Mouse (Mus musculus) inflammation-experienced regulatory T-cells, adult 6 months (primary cell): ENCODE measurements at regions not wholly inside any gene's neighbourhood (a gene's known extent, or its start where the extent isn't known, plus 50 kb on each side); places are given as distances from the start of the nearest gene placed in this dataset.

Experiments used
- ATAC-seq: one replicate; pipeline ENCODE4 v1.8.0; 2017

DNA sequence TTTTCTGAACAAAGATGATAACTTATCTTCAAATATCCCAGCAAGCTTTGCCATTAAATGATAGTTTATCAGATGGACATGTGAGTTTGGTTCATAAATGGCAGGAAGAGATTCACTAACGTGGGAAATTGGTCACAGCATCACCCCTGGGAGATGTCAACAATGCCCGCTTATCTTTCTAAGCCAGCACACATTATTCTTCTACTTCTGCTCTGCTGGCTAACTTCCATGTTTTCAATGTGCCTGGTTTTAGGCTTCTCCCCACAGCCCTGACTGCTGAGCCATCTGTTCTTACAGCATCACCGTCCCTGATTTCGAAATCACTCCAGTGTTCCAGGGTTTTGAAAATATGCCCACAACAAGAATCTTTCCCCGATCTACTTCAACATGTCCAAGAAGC is 2175.4 kb downstream of the 9330182O14Rik start:
- no peak for ATAC-seq

DNA sequence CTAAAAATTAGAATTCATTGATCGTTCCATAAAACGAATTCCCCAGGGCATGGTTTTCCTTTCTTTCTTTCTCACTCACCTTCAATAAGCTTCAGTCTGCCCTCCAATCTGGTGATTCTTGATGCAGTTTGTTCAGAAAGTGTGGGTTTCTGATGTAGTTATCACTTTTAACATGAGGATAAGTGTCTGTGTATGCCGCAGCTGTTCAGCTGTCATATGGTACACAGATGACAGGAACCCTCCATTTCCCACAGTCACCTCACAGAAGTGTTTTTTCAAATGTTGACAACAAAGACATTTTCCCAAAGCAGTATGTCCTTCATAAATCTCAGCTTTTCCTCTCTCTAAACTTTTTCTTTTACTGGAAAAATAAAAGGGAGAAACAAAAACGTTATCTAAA is 2177.0 kb downstream of the 9330182O14Rik start:
- no peak for ATAC-seq

DNA sequence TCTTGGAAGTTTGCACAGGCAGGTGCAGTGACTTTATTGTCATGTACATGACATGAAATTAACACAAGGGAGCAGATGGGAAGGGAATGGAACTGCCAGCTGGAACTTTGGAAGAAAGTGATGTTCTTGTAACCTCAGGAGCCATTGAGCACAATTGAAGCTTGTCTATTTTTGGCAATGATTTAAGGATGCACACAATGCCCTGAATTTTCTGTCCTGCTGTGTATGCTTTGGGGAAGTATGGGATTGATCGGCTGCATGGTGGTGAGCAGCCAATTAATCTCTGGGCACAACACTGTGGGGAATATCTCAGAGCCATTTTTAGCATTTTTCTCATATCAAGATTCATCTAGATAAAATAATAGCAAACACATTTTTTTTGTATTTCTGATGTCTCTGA is 2186.2 kb downstream of the 9330182O14Rik start:
- ATAC-seq: no peak

- no peak for ATAC-seq
These were observed 2188.8 kb downstream of the 9330182O14Rik start for GRCm38 (mm10) chr15:42322940-42323339.

DNA sequence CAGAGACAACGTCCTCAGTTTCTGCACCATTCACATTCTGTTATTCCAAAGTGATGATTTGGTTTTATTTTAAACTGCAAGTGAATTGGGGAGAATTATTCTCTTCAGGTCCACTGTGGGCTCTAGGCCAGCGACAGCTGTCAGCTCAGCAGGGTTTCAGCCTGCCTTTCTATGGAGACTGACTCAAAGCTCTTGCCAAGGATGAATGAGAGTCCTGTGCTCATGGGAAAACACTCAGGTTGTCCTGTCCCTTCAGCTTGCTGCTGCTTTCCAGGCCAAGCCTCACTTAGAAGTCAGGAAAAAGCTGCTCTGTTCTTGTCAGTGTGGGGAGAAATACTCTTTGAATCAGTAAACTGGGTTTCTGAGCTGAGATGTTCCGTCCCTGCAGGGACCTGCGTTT is 2191.1 kb downstream of the 9330182O14Rik start:
- no peak for ATAC-seq

- ATAC-seq: no peak
These were observed 2194.4 kb downstream of the 9330182O14Rik start for GRCm38 (mm10) chr15:42328535-42328934.

GRCm38 (mm10) chr15:42329742-42330141 is 2195.6 kb downstream of the 9330182O14Rik start:
- ATAC-seq: no peak

DNA sequence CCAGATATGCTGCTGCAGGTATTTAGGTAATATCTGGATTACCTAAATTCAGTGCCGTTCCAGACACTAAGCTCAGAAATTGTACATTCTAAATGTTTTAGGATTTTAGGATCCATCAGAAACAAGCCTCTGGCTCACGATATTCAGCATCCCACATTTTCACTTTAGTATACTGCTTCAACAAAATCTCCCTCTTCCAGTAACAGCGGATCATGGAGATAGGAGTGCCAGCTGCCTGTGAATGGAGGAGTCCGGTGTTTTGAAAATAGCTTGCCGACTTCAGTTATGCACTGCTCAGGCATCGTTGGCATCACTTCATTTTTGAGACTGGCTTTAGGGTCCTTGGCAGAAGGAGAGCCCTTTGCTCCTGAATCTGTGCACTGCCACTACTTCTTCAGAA is 2199.5 kb downstream of the 9330182O14Rik start:
- no peak for ATAC-seq

- ATAC-seq: no peak
These were observed 2212.0 kb downstream of the 9330182O14Rik start for GRCm38 (mm10) chr15:42346131-42346530.

- no peak for ATAC-seq
These were observed 2227.7 kb downstream of the 9330182O14Rik start for GRCm38 (mm10) chr15:42361871-42362270.

DNA sequence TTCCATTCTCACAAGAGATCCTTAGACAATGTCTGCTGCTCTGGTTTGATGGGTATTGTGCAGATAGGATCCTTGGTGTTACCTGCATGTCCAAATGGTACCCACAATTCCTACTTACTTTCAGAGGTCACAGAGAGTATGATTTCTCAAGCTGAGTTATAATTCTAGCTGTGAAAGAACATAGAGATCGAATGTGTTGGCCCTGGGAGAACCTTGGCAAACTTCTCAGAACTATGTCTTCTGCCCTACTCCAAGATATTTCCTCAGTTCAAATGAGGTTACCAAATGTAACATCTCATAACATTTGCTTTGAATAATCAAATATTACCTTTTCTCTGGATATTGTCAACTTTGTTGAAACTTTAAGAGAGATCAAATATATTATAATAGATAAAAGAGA is 2230.8 kb downstream of the 9330182O14Rik start:
- ATAC-seq: no peak

GRCm38 (mm10) chr15:42366796-42367195 is 2232.6 kb downstream of the 9330182O14Rik start:
- ATAC-seq: no peak

DNA sequence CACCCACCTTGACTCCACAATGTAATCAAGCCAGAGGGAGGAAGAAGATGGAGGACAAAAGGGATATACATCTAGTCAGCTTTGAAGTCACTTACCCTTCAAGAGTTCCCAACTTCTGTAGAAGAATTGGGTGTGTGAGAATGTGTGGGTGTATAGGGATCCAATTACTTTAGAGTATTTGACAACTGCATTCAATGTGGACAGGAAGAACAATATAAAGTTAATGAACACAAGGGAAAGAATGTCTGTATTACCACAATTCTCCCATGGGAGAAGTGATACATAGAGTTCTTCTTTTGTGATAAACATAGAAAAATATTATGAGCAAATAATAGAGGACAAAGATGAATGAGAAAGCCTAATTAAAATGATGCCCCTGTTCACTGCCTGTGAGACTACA is 2235.4 kb downstream of the 9330182O14Rik start:
- ATAC-seq: no peak

- ATAC-seq: no peak
These were observed 2235.9 kb downstream of the 9330182O14Rik start for GRCm38 (mm10) chr15:42370044-42370443.

DNA sequence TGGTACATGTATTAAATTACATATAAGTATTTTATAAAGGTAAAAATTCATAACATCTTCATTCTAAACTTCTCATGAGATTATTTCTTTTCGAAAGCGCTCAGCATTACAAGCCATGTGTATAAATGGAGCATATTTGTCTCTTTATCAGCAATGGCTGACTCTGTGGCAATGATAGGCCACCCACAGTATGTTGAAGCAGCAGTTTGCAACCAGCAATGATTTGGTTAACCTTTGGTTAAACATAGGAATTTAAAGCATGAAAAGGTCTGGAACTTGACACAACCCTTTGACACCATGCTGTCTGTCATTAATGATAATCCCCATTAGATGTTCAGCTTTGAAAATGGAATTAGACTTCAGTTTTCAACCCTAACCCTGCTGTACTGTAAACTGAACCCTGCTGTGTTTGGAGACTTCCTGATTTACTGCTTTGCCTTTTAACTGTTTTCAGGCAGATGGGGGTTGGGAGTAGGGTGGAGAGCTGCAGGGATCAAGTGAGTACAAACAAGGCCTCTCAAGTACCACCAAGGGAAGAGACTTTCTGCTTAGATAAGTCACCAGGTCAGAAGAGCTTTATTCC is 2238.6 kb downstream of the 9330182O14Rik start:
- ATAC-seq: no peak
